Mouse (Mus musculus) lung, embryonic 14.5 days (tissue): ENCODE results near the gene Kcnn3. TPM values are rescaled to one million over a fixed set of nuclear protein-coding genes. Genes with fewer than 3 reads are reported as not detected.

Experiments
- ATAC-seq: fragments of 200-750 bp; cut with Nextera tagmentation; 2 replicates; pipeline ENCODE4 v1.8.0; 2017; ENCODE audit warnings: mild to moderate bottlenecking, moderate TSS enrichment, moderate library complexity; ENCODE audit not compliant: insufficient read depth
- DNase-seq: peaks from one replicate; pipeline ENCODE4 v3.0.0-alpha.2; 2015
- H3K27ac ChIP-seq: fragments of 300-500 bp; sonication (generic); 2 replicates; pipeline ENCODE4 v1.5.1; 2014; ENCODE audit warnings: low read depth, mild to moderate bottlenecking, moderate library complexity
- H3K27me3 ChIP-seq: fragments of 300-500 bp; sonication (generic); 2 replicates; pipeline ENCODE4 v1.6.1; 2014; ENCODE audit warnings: low read length, control low read depth; ENCODE audit not compliant: insufficient read depth
- H3K36me3 ChIP-seq: fragments of 300-500 bp; sonication (generic); 2 replicates; pipeline ENCODE4 v1.6.1; 2014; ENCODE audit warnings: control low read depth; ENCODE audit not compliant: insufficient read depth
- H3K4me1 ChIP-seq: fragments of 300-500 bp; sonication (generic); 2 replicates; pipeline ENCODE4 v1.6.1; 2014; ENCODE audit warnings: antibody characterized with exemption, control low read depth; ENCODE audit not compliant: insufficient read depth
- H3K4me2 ChIP-seq: fragments of 300-500 bp; sonication (generic); 2 replicates; pipeline ENCODE4 v1.6.1; 2014; ENCODE audit warnings: mild to moderate bottlenecking
- H3K4me3 ChIP-seq: fragments of 300-500 bp; sonication (generic); 2 replicates; pipeline ENCODE4 v1.5.1; 2014; ENCODE audit warnings: low read depth, low read length
- H3K9ac ChIP-seq: fragments of 300-500 bp; sonication (generic); 2 replicates; pipeline ENCODE4 v1.6.1; 2014
- H3K9me3 ChIP-seq: fragments of 300-500 bp; sonication (generic); 2 replicates; pipeline ENCODE4 v1.6.1; 2016; ENCODE audit warnings: low read depth, low read length, control low read depth
- CTCF ChIP-seq: IDR thresholded peaks from 2 replicates; pipeline ENCODE4 v1.5.1; 2016; ENCODE audit warnings: antibody characterized with exemption, low read depth
- WGBS: fragments of 180-500 bp; shearing (Covaris S2); extraction: QIAGEN DNeasy Blood & Tissue Kit; methylation state at CpG from one replicate; pipeline ENCODE4 v1.1.7; 2014; 5-methylcytosine and 5-hydroxymethylcytosine counted together
- polyA plus RNA-seq: library from polyadenylated mRNA; unstranded; fragments of >200 nt; fragmentation: Nextera tagmentation; extraction: Ambion mirVana; gene quantifications from 2 replicates; pipeline ENCODE4 v1.2.1, GENCODE M21; 2014

Gene Kcnn3
- polyA plus RNA-seq, 1 experiment from 2014 or later: 1.0 TPM

- 93% methylated on average over 4 of the region's 4 CpGs for WGBS
- H3K4me2 ChIP-seq: no peak overlapping the region
- H3K27ac ChIP-seq: no peak overlapping the region
- H3K9ac ChIP-seq: no peak overlapping the region
- H3K27me3 ChIP-seq: no peaks in the 10 kb centered on the region
- no peaks in the 10 kb centered on the region for H3K36me3 ChIP-seq
- no peaks in the 10 kb centered on the region for H3K9me3 ChIP-seq
- 0 out of 2 replicates have a peak, but pooled peaks cover 4% of the 10 kb centered on the region for H3K4me1 ChIP-seq
- DNase-seq (no peak), ATAC-seq (no peak)
- no peak for TF ChIP-seq CTCF
- no peak overlapping the region for H3K4me3 ChIP-seq
These were observed 70.4 kb downstream of the Kcnn3 start for GRCm38 (mm10) chr3:89590386-89590785.

- DNase-seq (no peak), ATAC-seq (no peak)
- H3K9ac ChIP-seq: no peak overlapping the region
- no peak overlapping the region for H3K4me3 ChIP-seq
- WGBS: 54% methylated on average over 3 of the region's 3 CpGs
- no peak for TF ChIP-seq CTCF
- no peaks in the 10 kb centered on the region for H3K36me3 ChIP-seq
- H3K4me2 ChIP-seq: no peak overlapping the region
- no peaks in the 10 kb centered on the region for H3K27me3 ChIP-seq
- no peaks in the 10 kb centered on the region for H3K9me3 ChIP-seq
- H3K27ac ChIP-seq: no peak overlapping the region
- 0 out of 2 replicates have a peak, but pooled peaks cover 4% of the 10 kb centered on the region for H3K4me1 ChIP-seq
These were observed 71.5 kb downstream of the Kcnn3 start for GRCm38 (mm10) chr3:89591461-89591860.

- Histone ChIP-seq H3K4me2 (no peak overlapping the region), H3K4me3 (no peak overlapping the region), H3K4me1 (0 out of 2 replicates have a peak, but pooled peaks cover 4% of the 10 kb centered on the region), H3K27me3 (no peaks in the 10 kb centered on the region), H3K27ac (no peak overlapping the region), H3K9me3 (no peaks in the 10 kb centered on the region), H3K36me3 (no peaks in the 10 kb centered on the region), H3K9ac (no peak overlapping the region)
- 30% methylated on average over 11 of the region's 11 CpGs for WGBS
- ATAC-seq: no peak
- no peak for TF ChIP-seq CTCF
- peak; percentile 30 for DNase-seq
These were observed 72.8 kb downstream of the Kcnn3 start for GRCm38 (mm10) chr3:89592809-89593208.

- WGBS: 47% methylated on average over 10 of the region's 10 CpGs
- no peak for TF ChIP-seq CTCF
- H3K36me3 ChIP-seq: no peaks in the 10 kb centered on the region
- H3K4me3 ChIP-seq: no peak overlapping the region
- no peak overlapping the region for H3K27ac ChIP-seq
- H3K4me2 ChIP-seq: no peak overlapping the region
- 0 out of 2 replicates have a peak, but pooled peaks cover 4% of the 10 kb centered on the region for H3K4me1 ChIP-seq
- ATAC-seq (no peak), DNase-seq (no peak)
- H3K9ac ChIP-seq: no peak overlapping the region
- no peaks in the 10 kb centered on the region for H3K27me3 ChIP-seq
- H3K9me3 ChIP-seq: no peaks in the 10 kb centered on the region
These were observed 73.6 kb downstream of the Kcnn3 start for GRCm38 (mm10) chr3:89593524-89593923.

- Histone ChIP-seq H3K27me3 (no peaks in the 10 kb centered on the region), H3K9me3 (0 out of 2 replicates have a peak, but pooled peaks cover 5% of the 10 kb centered on the region), H3K36me3 (no peaks in the 10 kb centered on the region), H3K4me1 (no peaks in the 10 kb centered on the region), H3K4me2 (no peak overlapping the region), H3K9ac (no peak overlapping the region), H3K4me3 (no peak overlapping the region), H3K27ac (no peak overlapping the region)
- no peak for TF ChIP-seq CTCF
- ATAC-seq (no peak), DNase-seq (no peak)
- 78% methylated on average over 7 of the region's 7 CpGs for WGBS
These were observed 78.4 kb downstream of the Kcnn3 start for GRCm38 (mm10) chr3:89598361-89598760.

- Histone ChIP-seq H3K27ac (no peak overlapping the region), H3K4me2 (no peak overlapping the region), H3K4me3 (no peak overlapping the region), H3K9ac (no peak overlapping the region), H3K4me1 (no peaks in the 10 kb centered on the region), H3K9me3 (0 out of 2 replicates have a peak, but pooled peaks cover 5% of the 10 kb centered on the region), H3K27me3 (no peaks in the 10 kb centered on the region), H3K36me3 (no peaks in the 10 kb centered on the region)
- ATAC-seq (no peak), DNase-seq (no peak)
- 89% methylated on average over 7 of the region's 7 CpGs for WGBS
- TF ChIP-seq CTCF: peak; percentile 29
These were observed 79.0 kb downstream of the Kcnn3 start for GRCm38 (mm10) chr3:89598967-89599366.

- Histone ChIP-seq H3K36me3 (no peaks in the 10 kb centered on the region), H3K4me2 (no peak overlapping the region), H3K27ac (no peak overlapping the region), H3K9me3 (0 out of 2 replicates have a peak, but pooled peaks cover 5% of the 10 kb centered on the region), H3K9ac (no peak overlapping the region), H3K4me1 (no peaks in the 10 kb centered on the region), H3K27me3 (no peaks in the 10 kb centered on the region), H3K4me3 (no peak overlapping the region)
- ATAC-seq (no peak), DNase-seq (no peak)
- WGBS: 30% methylated on average over 7 of the region's 7 CpGs
- no peak for TF ChIP-seq CTCF
These were observed 81.1 kb downstream of the Kcnn3 start for GRCm38 (mm10) chr3:89601060-89601459.
